Mouse (Mus musculus): ENCODE results near the gene Sh3pxd2a. TPM values are rescaled to one million over a fixed set of nuclear protein-coding genes. Genes with fewer than 3 reads are reported as not detected.

The Sh3pxd2a gene
- total RNA-seq, 2 experiments from 2014 or later, result 37.8 to 46.3 TPM

DNA sequence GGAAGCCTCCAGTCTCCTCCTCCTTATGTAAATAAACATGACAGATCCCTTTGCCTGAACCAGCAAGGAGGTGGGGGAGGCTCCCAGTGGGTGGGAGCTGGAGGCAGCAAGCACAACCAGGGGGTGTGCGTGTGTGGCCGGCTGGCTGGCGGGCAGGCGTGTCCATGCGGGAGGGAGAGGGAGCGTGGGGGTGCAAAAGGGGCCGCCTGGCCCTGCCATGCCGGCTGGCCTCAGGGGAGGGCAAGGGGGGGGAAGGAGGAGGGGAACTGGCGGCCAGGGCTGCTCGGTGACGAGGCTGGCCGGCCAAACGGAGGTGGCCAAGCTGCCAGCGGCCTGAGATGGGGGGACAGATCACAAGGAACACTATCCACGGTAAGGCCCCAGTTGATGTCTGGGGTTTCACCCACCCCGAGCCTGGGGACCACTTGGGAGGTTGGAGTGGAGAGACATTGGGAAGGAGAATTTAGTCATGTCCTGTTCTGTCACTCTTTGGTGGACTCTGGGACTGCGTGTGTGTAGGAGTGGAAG, 235.4 kb downstream of the Sh3pxd2a start:
- DNase-seq, result peak; percentile 91

- no peak for DNase-seq
These were observed 238.4 kb downstream of the Sh3pxd2a start for GRCm38 (mm10) chr19:47225791-47226190.

DNA sequence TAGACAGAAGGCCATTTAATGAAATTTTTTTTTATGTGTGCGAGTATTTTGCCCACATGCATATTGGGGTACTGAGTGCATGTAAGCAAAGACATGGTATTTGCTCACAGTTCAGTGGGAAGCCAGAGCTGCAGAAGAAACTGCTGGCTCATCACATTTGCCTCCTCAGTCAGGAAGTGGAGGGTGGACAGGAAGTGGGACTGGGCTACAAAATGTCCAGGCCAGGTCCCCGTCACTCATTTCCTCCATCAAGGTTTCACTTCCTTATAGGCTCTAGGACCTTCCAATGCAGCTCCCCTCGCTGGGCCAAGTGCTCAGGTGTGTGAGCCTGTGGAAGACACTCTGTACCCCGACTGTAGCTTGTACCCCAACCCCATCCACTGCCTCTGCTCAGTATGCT, 239.5 kb downstream of the Sh3pxd2a start:
- DNase-seq, result no peak

DNA sequence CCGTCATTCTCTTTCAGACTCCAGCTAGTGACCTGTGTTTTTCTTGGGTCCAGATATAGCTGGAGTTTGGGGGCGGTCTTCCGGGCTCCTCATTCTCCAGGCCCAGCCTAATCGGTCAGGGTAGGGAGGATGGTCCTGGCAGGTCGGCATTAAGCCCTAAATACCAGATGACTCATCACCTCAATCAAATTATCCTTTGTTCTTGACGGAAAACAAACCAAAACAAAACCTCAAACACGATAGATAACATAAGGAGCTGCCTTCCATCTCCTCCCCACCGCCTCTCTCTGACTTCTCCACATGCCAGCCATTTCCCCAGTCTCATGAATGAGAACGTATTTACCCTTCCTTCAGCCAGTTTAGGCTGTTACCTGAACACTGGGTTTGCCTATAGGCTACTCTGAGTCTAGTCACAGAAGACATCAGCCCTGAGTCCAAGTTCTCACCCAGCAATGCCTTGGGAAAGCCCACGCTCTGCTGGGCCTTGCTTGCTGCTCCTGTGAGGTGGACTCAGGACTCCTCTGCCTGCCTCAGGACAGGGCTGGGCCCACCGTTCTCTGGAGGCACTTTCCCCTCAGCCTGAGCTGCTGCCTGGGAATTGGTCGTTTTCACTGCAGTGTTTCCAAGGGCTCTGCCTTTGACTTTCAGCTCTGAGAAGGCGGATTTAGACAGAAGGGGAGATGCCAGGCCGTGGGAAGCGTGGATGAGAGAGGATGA, 241.2 kb downstream of the Sh3pxd2a start:
- no peak for DNase-seq

DNA sequence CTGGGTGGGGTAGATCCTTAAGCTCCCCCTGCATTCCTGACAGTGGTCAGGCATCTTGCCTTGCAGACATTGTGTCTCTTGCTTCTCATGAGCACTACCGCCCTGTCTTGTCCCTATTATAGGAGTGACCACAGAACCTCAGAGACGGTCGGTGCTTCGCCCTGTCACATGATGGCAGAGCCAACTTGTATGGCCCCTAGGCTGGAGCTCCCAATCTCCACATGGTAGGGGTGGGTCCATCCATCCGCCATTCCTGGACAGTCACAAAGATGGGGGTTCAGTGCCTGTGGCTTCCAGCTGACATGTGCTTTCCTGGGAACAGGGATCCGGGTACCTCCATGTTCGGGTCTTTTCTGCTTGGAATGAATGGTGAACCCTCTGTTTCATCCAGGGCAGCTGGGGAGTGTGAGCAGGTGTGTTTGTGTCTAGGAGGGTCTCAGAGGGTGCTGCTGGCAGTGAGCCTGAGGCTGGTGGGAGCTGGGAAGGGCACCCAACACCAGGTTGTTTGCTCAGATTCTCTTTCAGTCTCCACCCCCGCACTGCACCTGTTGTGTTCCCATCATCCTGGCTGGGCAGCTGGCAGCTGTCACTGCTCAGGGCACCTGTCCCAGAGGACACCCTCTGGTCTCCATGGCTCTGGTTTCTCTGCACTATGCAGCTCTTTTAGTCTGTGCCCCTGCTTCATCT, 241.9 kb downstream of the Sh3pxd2a start:
- DNase-seq, result peak; percentile 85

DNA sequence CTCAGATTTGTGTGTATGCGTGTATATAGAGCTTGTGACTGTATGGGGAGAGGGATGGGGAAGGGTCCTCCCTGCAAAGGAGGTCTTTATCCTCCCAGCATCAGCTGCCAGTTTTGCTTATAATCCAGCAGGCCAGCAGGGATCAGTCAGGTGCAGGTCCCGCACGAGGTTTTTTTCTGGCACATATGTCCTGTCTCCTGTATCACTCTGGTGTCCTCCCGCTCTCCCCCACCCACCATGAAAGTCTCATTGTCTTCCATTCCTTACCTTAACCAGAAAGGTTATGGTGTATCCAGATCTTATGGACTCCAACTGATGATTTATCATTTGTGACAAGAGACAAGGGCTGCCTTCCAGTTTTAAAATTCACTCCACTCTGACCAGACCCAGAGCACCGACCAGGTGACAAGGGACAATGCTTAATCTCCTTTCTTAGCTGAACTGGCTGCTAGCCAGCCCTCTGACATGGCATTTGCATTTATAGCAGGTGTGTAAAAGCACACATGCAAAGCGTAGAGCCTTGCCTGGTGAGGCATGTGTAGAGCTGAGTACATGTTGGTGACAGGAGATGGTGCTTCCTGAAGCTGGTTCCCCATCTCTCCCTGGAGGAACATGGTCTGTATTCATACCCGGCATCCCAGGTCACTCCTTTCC, 242.6 kb downstream of the Sh3pxd2a start:
- DNase-seq, result no peak

DNA sequence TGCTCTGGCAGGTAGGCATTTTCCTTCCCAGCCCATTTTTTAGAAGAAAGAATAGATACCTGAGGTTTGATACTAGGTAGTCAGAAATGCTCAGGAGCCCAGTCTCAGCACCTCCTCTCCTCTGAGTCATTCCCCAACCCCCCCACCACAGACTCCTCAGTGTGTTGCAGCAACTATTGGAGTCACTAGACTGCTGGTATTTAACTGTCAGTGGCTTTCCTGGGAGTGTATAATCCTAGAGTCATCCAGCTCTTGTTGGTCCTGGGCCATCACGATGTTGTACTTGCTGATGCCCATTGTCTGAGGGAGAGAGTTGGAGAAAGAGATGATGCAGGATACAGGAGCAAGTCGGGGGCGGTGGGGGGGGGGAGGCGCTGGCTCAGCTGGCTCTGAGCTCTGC, 243.2 kb downstream of the Sh3pxd2a start:
- no peak for DNase-seq

DNA sequence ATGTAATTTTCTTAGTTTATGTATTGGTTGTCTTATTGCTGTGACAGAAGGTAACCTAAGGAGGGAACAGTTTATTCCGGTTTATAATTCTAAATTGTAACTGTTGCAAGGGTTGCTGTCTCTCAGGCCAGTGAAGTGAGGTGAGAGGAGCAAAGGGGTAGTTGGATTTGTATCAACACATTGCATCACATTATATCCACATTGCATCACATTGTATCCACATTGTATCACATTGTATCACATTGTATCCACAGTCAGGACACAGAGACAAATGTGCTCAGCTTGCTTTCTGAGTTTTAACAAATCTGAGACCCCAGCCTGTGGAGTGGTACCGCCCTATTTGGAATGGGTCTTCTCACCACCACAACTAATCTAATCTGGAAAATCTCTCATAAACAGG, 244.0 kb downstream of the Sh3pxd2a start:
- DNase-seq, result no peak

- DNase-seq, result no peak
These were observed 244.6 kb downstream of the Sh3pxd2a start for GRCm38 (mm10) chr19:47219622-47220021.

GRCm38 (mm10) chr19:47216766-47217165, 247.4 kb downstream of the Sh3pxd2a start:
- no peak for DNase-seq

DNA sequence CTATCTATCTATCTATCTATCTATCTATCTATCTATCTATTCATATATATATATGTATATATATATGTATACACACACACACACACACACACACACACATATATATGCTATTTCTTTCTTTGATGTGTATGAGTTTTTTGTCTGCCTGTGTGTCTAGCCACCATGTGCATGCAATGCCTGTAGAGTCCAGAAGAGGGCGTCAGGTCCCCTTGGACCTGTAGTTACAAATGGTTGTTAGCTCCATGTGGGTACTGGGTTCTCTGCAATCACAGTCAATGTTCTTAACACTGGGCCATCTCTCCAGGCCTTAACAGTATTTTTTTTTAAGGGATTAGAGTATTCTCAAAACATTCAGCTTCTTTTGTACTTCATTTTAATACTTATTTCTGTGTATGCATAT, 250.7 kb downstream of the Sh3pxd2a start:
- no peak for DNase-seq

GRCm38 (mm10) chr19:47212401-47212800, 251.8 kb downstream of the Sh3pxd2a start:
- no peak for DNase-seq

- no peak for DNase-seq
These were observed 252.4 kb downstream of the Sh3pxd2a start for GRCm38 (mm10) chr19:47211609-47212312.

DNA sequence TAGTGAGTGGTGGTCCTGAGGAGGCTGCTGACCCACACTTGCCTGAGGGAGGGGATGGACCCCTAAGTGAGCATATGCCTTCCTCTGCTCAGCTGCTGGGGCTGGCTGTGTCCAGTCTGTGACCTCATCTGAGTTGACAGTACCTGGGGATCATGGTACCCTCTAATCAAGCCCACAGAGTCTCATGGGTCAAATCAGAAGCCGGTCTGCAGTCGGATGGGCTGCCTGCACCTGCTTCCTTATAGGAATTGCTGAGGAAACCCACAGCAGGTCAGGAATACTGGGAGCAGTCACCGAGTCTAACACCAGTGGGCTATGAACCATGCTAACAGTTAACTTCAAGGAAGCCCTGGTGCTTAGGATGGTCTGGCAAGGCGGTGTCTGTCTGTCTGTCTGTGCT, 253.8 kb downstream of the Sh3pxd2a start:
- DNase-seq, result no peak

Small RNAs within 50 kb of the gene (microRNA-seq; reads per million reads assigned to microRNA genes)
- 0 to 0.26 reads per million in 2 experiments for gene Mir6995 (ENCODE audit: borderline replicate concordance in 2 of 2)

Other genes starting within 250 kb of the Sh3pxd2a start
- gene Stn1, start 73.1 kb upstream of the Sh3pxd2a start, total RNA-seq (2021), result 1 to 10 TPM; 5.8 to 6.0 TPM
- 10 to 100 TPM; 25.0 to 27.9 TPM for gene Slk, start 115.3 kb upstream of the Sh3pxd2a start, total RNA-seq (2021)
- gene Col17a1, start 227.7 kb upstream of the Sh3pxd2a start, total RNA-seq (2021), result under 1 TPM; 0.13 TPM

Measured in gastrocnemius, postnatal 25 days (tissue).